Mouse (Mus musculus) kidney, adult 8-10 months (tissue): ENCODE data around the gene Gzf1.

Experiments used
- DNase-seq, 2 experiments: peaks; one replicate each; pipeline ENCODE4 v3.0.0; 2022

Gzf1 gene

DNA sequence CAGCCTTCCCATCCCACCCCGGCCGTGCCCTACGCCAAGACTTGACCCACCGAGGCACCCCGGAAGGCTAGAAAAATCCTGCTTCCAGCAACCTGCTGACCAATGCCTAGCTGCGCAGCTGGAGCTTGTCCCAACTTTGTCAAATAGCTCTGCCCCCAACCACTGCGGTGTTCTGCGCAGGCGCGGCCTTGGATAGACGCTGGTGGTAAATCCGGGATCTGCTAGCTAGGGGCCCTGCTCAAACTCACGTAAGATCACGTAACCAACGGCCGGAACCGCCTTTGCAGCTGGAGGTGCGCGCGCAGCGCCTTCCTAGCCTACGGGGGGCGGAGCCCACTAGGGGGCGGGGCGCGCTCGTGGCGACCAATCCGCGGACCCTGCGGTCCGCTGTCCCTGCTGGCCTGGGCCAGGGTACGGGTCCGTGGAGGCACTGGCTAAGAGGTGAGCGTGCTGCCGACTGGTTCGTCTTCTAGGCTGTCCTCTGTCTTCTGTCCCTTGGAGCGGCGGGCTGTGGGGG lies at the start of gene Gzf1:
Gene Gzf1, plus strand, starts transcription at position 249 of the 517 bp plus-strand sequence.
- DNase-seq = peak; percentile 99 to 100

GRCm38 (mm10) chr2:148631602-148632001 lies 49.2 kb upstream of the Gzf1 start:
- peak in 1 of 2 experiments; percentile 7 for DNase-seq

- no peak for DNase-seq
Measured at GRCm38 (mm10) chr2:148634466-148634865, 46.4 kb upstream of the Gzf1 start.

DNA sequence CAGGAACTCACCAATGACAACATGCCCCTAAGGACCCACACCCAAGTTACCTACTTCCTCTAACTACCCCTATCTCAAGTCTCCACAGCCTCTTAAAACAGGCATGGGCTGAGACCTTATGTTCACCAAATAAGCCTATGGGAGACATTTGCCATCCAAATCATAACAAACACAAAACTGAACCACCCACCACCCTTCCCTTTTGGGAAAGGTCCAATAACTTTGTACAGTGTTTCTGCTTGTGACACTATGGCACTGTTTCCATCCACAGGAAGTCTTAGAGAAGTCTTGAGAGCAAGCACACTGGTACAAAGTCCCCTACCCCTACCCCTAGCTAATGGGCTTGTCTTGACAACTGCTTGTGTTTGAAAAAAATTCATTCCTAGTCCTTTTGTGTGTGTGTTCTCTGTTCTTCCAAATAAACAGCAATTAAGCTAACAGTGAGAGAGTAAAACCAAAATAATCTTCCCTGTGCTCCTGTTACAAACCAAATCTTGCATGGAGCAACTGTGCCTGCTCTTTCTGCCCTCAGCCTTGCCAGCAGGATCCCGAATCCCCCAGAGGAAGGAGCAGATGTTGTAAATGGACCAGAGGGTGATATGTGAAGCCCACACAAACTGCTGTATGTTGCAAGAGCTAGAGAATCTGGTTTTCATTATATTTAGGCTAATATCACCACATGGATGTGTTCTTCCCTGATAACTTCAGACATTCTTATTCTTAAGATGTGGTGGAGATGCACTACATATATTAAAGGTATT lies 38.0 kb upstream of the Gzf1 start:
- DNase-seq = no peak

- DNase-seq = no peak
Measured at GRCm38 (mm10) chr2:148644421-148645000, 36.3 kb upstream of the Gzf1 start.

GRCm38 (mm10) chr2:148650587-148651357 lies 30.1 kb upstream of the Gzf1 start:
- DNase-seq = no peak

DNA sequence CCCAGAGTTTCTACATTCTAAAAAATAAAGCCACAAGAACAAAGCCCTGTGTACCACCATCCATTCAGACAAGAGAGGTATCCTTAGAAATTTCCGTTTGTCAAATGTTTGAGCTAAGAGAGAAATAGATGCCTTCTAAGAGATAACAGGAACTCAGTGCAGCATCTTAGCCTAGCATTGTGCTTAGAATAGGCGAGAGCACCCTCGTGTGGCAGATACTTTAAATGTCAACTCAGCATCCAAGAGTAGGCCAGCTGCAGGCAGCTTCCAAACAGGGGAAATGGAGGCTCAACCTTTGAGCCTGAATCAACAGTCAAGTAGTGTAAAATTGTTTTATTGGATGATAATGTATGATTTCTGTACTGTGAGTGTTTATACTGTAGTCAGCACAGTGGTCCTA lies 25.9 kb upstream of the Gzf1 start:
- DNase-seq = peak in 1 of 2 experiments; percentile 73

- DNase-seq = no peak
Measured at GRCm38 (mm10) chr2:148663458-148663857, 17.4 kb upstream of the Gzf1 start.

- DNase-seq = peak; percentile 99
Measured at GRCm38 (mm10) chr2:148672199-148673096, 8.4 kb upstream of the Gzf1 start, which contains the start of gene Nxt1. TSS of gene Nxt1 (plus strand) at chr2:148672601.

DNA sequence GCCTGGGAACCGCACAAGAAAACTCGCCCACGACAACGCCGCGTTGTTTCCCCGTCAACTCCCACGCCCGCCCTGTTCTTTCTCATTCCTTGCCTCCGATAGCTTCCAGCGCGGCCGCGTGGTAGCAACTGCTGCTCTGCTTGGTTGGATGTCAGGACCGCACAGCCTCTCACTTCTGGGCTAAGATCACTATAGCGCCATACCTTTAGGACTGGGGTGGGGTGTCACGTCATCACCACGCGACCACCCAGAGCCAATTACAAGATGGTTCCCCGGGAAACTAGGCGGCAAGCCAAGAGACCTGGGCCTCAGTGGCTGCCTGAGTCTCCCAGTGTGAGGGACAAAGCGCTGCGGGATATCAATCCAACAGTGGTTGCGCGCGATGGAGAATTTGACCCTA lies 3.0 kb upstream of the Gzf1 start:
- DNase-seq = peak; percentile 39 to 51

- DNase-seq = peak; percentile 79 to 88
Measured at GRCm38 (mm10) chr2:148679346-148679745, 1.5 kb upstream of the Gzf1 start.

DNA sequence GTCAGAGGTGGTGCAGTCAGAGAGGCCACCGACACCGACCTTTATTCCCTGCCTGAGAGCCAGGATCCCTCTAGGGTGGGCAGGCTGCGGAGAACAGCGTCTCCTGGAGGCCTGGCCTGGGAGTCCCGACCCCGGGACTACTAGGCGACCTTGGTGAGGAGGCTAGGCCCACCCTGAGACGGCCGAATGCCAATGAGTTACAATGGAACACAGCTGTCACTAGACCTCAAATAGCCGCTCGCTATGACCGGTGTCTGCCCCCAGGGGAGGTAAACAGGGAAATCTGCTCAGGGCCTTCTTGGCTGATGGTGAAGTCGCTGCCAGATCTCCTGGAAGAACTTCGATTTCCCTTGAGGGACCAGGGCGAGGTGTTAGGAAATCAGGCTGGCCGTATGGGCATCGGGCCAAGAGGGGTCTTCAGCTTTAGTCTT lies 653 bp downstream of the Gzf1 start:
- DNase-seq = peak; percentile 51 to 58

DNA sequence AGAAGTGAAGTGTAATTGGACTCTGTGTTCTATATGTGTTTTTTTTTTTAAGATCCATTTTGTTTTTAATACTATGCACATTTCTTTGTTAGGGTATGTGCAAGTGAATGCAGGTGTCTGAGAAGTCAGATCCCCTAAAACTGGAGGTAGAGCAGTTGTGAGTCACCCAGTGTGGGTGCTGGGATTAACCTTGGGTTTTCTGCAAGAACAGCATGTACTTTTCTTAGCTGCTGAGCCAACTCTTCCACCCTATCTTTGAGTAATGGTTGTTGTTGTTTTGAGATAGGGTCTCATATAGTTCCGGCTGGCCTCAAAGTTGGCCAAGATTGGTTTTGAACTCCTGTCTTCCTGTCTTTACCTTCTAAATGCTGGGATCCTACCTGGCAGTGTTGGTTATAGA lies 2.2 kb downstream of the Gzf1 start:
- no peak for DNase-seq

GRCm38 (mm10) chr2:148684972-148685371 lies 4.1 kb downstream of the Gzf1 start:
- no peak for DNase-seq

- no peak for DNase-seq
Measured at GRCm38 (mm10) chr2:148685709-148686108, 4.9 kb downstream of the Gzf1 start.

- DNase-seq = no peak
Measured at GRCm38 (mm10) chr2:148686862-148687261, 6.0 kb downstream of the Gzf1 start.

DNA sequence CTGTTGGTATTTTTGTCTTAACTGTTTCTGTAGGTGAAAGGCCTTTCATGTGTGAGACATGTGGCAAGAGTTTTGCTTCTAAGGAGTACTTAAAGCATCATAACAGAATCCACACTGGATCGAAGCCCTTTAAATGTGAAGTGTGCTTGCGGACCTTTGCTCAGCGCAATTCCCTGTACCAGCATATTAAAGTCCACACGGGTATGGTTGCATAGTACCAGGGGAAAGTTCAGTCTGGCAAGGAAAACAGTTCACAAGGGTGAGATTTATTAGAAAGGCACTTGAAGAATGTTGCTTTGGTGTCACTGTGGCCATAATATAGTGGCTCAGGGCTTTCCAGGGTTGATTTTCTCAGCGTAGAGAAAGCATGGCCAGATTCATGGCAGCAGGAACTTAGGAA lies 7.1 kb downstream of the Gzf1 start:
- DNase-seq = peak; percentile 53 to 79

- no peak for DNase-seq
Measured at GRCm38 (mm10) chr2:148689444-148690140, 8.8 kb downstream of the Gzf1 start.

- no peak for DNase-seq
Measured at GRCm38 (mm10) chr2:148690291-148690690, 9.5 kb downstream of the Gzf1 start.

DNA sequence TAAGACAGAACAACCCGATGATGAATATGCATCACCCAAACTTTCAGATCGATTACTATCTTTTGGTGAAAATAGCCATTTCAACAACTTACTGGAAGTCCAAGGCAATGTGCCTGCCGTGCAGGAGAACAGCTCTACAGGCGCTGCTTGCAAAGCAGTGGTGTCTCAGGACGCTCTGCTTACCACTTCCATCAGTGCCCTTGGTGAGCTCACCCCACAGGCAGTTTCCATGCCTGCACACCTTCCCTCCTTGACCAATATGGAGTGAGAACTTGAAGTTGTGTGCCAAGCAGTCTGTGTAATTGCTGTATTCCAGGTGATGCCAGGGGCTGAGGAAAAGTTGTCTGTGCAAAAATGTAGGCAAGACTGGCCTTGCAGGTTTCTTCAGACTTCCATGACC lies 10.0 kb downstream of the Gzf1 start:
- DNase-seq = no peak

DNA sequence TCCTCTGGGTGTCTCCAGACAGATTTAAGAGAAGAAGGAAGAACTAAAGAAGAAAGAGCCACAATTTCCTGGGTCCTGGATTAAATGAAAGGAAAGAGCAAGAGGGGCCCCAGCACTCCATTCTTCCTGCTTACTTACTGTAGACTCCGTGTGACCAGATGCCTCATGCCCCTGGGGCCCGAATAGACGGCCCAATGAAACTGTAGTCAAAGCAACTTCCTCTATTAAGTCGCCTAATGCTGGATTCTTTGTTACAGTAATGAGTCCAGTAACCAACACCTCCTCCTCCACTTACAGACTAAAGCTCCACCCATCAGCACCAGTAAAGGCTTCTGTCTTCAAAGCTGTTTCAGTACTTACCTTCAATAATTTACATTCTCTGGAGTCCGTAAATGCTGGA lies 17.7 kb downstream of the Gzf1 start:
- no peak for DNase-seq
